In genomic region chr16:93682156-93682688, GRCm38 (mm10) we compare ENCODE assay signal across 8 mouse cellular contexts. TPM values are rescaled to one million over a fixed set of nuclear protein-coding genes. Genes with fewer than 3 reads are reported as not detected.
A peak's percentile ranks its signal among the peaks of the same experiment; 100 is the strongest.
DNase-seq lines count a peak whose midpoint lies in the region; ATAC-seq and TF ChIP-seq lines count a peak whose summit lies in the region.

No protein-coding gene starts in this region.

- no peak for DNase-seq in kidney, postnatal 0 days (ENCODE audit: low spot score)
- DNase-seq in kidney, postnatal 4 days: no peak
- no peak for DNase-seq in left cerebral cortex, adult 18-20 months (ENCODE audit: low spot score in 2 of 2)
- no peak for DNase-seq in cerebellum, adult 2 months

- no peak for TF ChIP-seq CTCF in kidney, postnatal 0 days (IDR thresholded peaks at IDR 0.05; ENCODE audit: low read depth)
- no peak for TF ChIP-seq CTCF in cerebellum, adult 2 months (IDR thresholded peaks at IDR 0.05; ENCODE audit: borderline replicate concordance, insufficient read depth, low read depth, low read length)

- peak overlapping the region; percentile 89 for H3K4me2 ChIP-seq in kidney, postnatal 0 days (ENCODE audit: low read length)
- peak overlapping the region; percentile 86 for H3K4me2 ChIP-seq in embryonic facial prominence, embryonic 12.5 days (replicated peaks)
- H3K4me2 ChIP-seq in intestine, embryonic 15.5 days (replicated peaks): peak overlapping the region; percentile 91
- peak overlapping the region; percentile 73 for H3K4me2 ChIP-seq in neural tube, embryonic 12.5 days (replicated peaks)

- no peak for TF ChIP-seq POLR2A in cerebellum, adult 2 months (IDR thresholded peaks at IDR 0.05; ENCODE audit: borderline replicate concordance, insufficient read depth, low read length)

- no peak overlapping the region for H3K27ac ChIP-seq in kidney, postnatal 0 days
- H3K27ac ChIP-seq in embryonic facial prominence, embryonic 12.5 days: no peak overlapping the region
- H3K27ac ChIP-seq in intestine, embryonic 15.5 days: no peak overlapping the region
- H3K27ac ChIP-seq in neural tube, embryonic 12.5 days: no peak overlapping the region
- no peak overlapping the region for H3K27ac ChIP-seq in cerebellum, adult 2 months (ENCODE audit: insufficient read depth, low read length)

- H3K9ac ChIP-seq in kidney, postnatal 0 days (ENCODE audit: low read depth, low read length): no peak overlapping the region
- H3K9ac ChIP-seq in embryonic facial prominence, embryonic 12.5 days: no peak overlapping the region
- H3K9ac ChIP-seq in intestine, embryonic 15.5 days: no peak overlapping the region
- H3K9ac ChIP-seq in neural tube, embryonic 12.5 days: no peak overlapping the region

- H3K36me3 ChIP-seq in kidney, postnatal 0 days (ENCODE audit: insufficient read depth, low read length): no peaks in the 10 kb centered on the region
- H3K36me3 ChIP-seq in embryonic facial prominence, embryonic 12.5 days: no peaks in the 10 kb centered on the region
- H3K36me3 ChIP-seq in intestine, embryonic 15.5 days: no peaks in the 10 kb centered on the region
- no peaks in the 10 kb centered on the region for H3K36me3 ChIP-seq in neural tube, embryonic 12.5 days

- peak overlapping the region; percentile 50; the same call in 1 of the 2 replicates for H3K4me3 ChIP-seq in kidney, postnatal 0 days (replicated peaks; ENCODE audit: low read depth, low read length)
- peak overlapping the region; percentile 47; the same call in 1 of the 2 replicates for H3K4me3 ChIP-seq in embryonic facial prominence, embryonic 12.5 days
- peak overlapping the region; percentile 41 for H3K4me3 ChIP-seq in intestine, embryonic 15.5 days (replicated peaks)
- peak overlapping the region; percentile 41; the same call in 1 of the 2 replicates for H3K4me3 ChIP-seq in neural tube, embryonic 12.5 days
- H3K4me3 ChIP-seq in cerebellum, adult 2 months (replicated peaks; ENCODE audit: insufficient read depth, low read depth, low read length): no peak overlapping the region

- peaks cover 8% of the 10 kb centered on the region for H3K4me1 ChIP-seq in kidney, postnatal 0 days (replicated peaks; ENCODE audit: insufficient read depth, low read length)
- H3K4me1 ChIP-seq in embryonic facial prominence, embryonic 12.5 days: peaks cover 11% of the 10 kb centered on the region
- peaks cover 14% of the 10 kb centered on the region for H3K4me1 ChIP-seq in intestine, embryonic 15.5 days (replicated peaks)
- peaks cover 15% of the 10 kb centered on the region for H3K4me1 ChIP-seq in neural tube, embryonic 12.5 days
- H3K4me1 ChIP-seq in cerebellum, adult 2 months (ENCODE audit: control insufficient read depth, insufficient read depth, low read length): no peaks in the 10 kb centered on the region

- no peaks in the 10 kb centered on the region for H3K9me3 ChIP-seq in kidney, postnatal 0 days (replicated peaks; ENCODE audit: low read length)
- 0 out of 2 replicates have a peak, but pooled peaks cover 3% of the 10 kb centered on the region for H3K9me3 ChIP-seq in embryonic facial prominence, embryonic 12.5 days
- no peaks in the 10 kb centered on the region for H3K9me3 ChIP-seq in intestine, embryonic 15.5 days
- no peaks in the 10 kb centered on the region for H3K9me3 ChIP-seq in neural tube, embryonic 12.5 days

- no peak; the same call in 1 of the 2 replicates for ATAC-seq in kidney, postnatal 0 days (replicated peaks; ENCODE audit: low FRiP score, low read depth)
- ATAC-seq in embryonic facial prominence, embryonic 12.5 days (ENCODE audit: insufficient number of reproducible peaks, insufficient read depth, low FRiP score, low TSS enrichment): no peak
- ATAC-seq in intestine, embryonic 15.5 days: peak; percentile 3; the same call in 1 of the 2 replicates
- no peak for ATAC-seq in neural tube, embryonic 12.5 days (ENCODE audit: low FRiP score, low read depth)
- no peak; the same call in 1 of the 2 replicates for ATAC-seq in megakaryocyte-erythroid progenitor cell, adult 5-6 weeks (replicated peaks; ENCODE audit: low FRiP score, low TSS enrichment, poor library complexity, severe bottlenecking)

- H3K27me3 ChIP-seq in kidney, postnatal 0 days (ENCODE audit: insufficient read depth, low read length): peaks cover 15% of the 10 kb centered on the region; the same call in 1 of the 2 replicates
- H3K27me3 ChIP-seq in embryonic facial prominence, embryonic 12.5 days: peaks cover 49% of the 10 kb centered on the region
- H3K27me3 ChIP-seq in intestine, embryonic 15.5 days (replicated peaks): peaks cover 29% of the 10 kb centered on the region
- H3K27me3 ChIP-seq in neural tube, embryonic 12.5 days (replicated peaks): peaks cover 54% of the 10 kb centered on the region
- H3K27me3 ChIP-seq in cerebellum, adult 2 months (ENCODE audit: control insufficient read depth, insufficient read depth, low read length): peaks cover 2% of the 10 kb centered on the region; the same call in 1 of the 2 replicates

- 22% methylated on average over 13 of the region's 13 CpGs for WGBS in kidney, postnatal 0 days
- WGBS in embryonic facial prominence, embryonic 12.5 days: 21% methylated on average over 13 of the region's 13 CpGs
- WGBS in intestine, embryonic 15.5 days: 21% methylated on average over 13 of the region's 13 CpGs
- WGBS in neural tube, embryonic 12.5 days: 25% methylated on average over 13 of the region's 13 CpGs
- WGBS in cerebellum, adult 2 months: 46% methylated on average over 13 of the region's 13 CpGs

RNA-seq across cellular contexts. Expression of gene Cbr3, which starts 0.8 kb away (rescaled TPM):
- polyA plus RNA-seq in kidney, postnatal 0 days (2015; fragmentation: Nextera tagmentation; extraction: Ambion mirVana): 8.6 and 9.6 TPM in 2 replicates
- polyA plus RNA-seq in embryonic facial prominence, embryonic 12.5 days (2016; fragmentation: Nextera tagmentation; extraction: Ambion mirVana): 3.3 and 4.4 TPM in 2 replicates
- 2.1 and 2.4 TPM in 2 replicates for polyA plus RNA-seq in intestine, embryonic 15.5 days (2015; fragmentation: Nextera tagmentation; extraction: Ambion mirVana)
- polyA plus RNA-seq in neural tube, embryonic 12.5 days (2016; fragmentation: Nextera tagmentation; extraction: Ambion mirVana): 0.79 and 1.1 TPM in 2 replicates
- 1.5 TPM in 1 of 2 replicates, not detected in the other for total RNA-seq in megakaryocyte-erythroid progenitor cell, adult 5-6 weeks (2014; fragmentation: Nextera tagmentation)
- not detected in 2 replicates for total RNA-seq in megakaryocyte-erythroid progenitor cell, adult 5-6 weeks (2017)
- 10 to 100 TPM; 21.2 to 21.8 TPM for total RNA-seq in left cerebral cortex, adult 18-20 months (2021)
- polyA plus RNA-seq in cerebellum, adult 2 months (2012; rRNA removed): 5.3 and 6.2 TPM in 2 replicates

RNA-seq across cellular contexts. Expression of gene Dop1b, which starts 29.5 kb away (rescaled TPM):
- polyA plus RNA-seq in kidney, postnatal 0 days (2015; fragmentation: Nextera tagmentation; extraction: Ambion mirVana): 22.5 and 23.6 TPM in 2 replicates
- polyA plus RNA-seq in embryonic facial prominence, embryonic 12.5 days (2016; fragmentation: Nextera tagmentation; extraction: Ambion mirVana): 11.9 and 12.2 TPM in 2 replicates
- polyA plus RNA-seq in intestine, embryonic 15.5 days (2015; fragmentation: Nextera tagmentation; extraction: Ambion mirVana): 11.6 and 14.4 TPM in 2 replicates
- polyA plus RNA-seq in neural tube, embryonic 12.5 days (2016; fragmentation: Nextera tagmentation; extraction: Ambion mirVana): 22.5 and 27.1 TPM in 2 replicates
- 38.8 and 63.3 TPM in 2 replicates for total RNA-seq in megakaryocyte-erythroid progenitor cell, adult 5-6 weeks (2014; fragmentation: Nextera tagmentation)
- total RNA-seq in megakaryocyte-erythroid progenitor cell, adult 5-6 weeks (2017): 9.1 and 17.6 TPM in 2 replicates
- total RNA-seq in left cerebral cortex, adult 18-20 months (2021): 10 to 100 TPM; 86.3 to 90.5 TPM
- 102 and 103 TPM in 2 replicates for polyA plus RNA-seq in cerebellum, adult 2 months (2012; rRNA removed)

RNA-seq across cellular contexts. Expression of gene Gm5678, which starts 54.3 kb away (rescaled TPM):
- not detected in 2 replicates for polyA plus RNA-seq in kidney, postnatal 0 days (2015; fragmentation: Nextera tagmentation; extraction: Ambion mirVana)
- not detected in 2 replicates for polyA plus RNA-seq in embryonic facial prominence, embryonic 12.5 days (2016; fragmentation: Nextera tagmentation; extraction: Ambion mirVana)
- polyA plus RNA-seq in intestine, embryonic 15.5 days (2015; fragmentation: Nextera tagmentation; extraction: Ambion mirVana): not detected in 2 replicates
- not detected in 2 replicates for polyA plus RNA-seq in neural tube, embryonic 12.5 days (2016; fragmentation: Nextera tagmentation; extraction: Ambion mirVana)
- not detected in 2 replicates for total RNA-seq in megakaryocyte-erythroid progenitor cell, adult 5-6 weeks (2014; fragmentation: Nextera tagmentation)
- not detected in 2 replicates for total RNA-seq in megakaryocyte-erythroid progenitor cell, adult 5-6 weeks (2017)
- 1 to 10 TPM; 3.3 to 5.0 TPM for total RNA-seq in left cerebral cortex, adult 18-20 months (2021)
- polyA plus RNA-seq in cerebellum, adult 2 months (2012; rRNA removed): 0.11 TPM in 1 of 2 replicates, not detected in the other
